Mouse (Mus musculus): ENCODE measurements around the gene Ntrk2. TPM values are rescaled to one million over a fixed set of nuclear protein-coding genes. Genes with fewer than 3 reads are reported as not detected.

The Ntrk2 gene
- polyA plus RNA-seq, 1 experiment: 6.1 TPM

- H3K27ac ChIP-seq (ENCODE audit: insufficient read depth, low read depth, low read length): no peak overlapping the region
- no peak overlapping the region for H3K4me3 ChIP-seq (ENCODE audit: insufficient read depth, low read depth, low read length)
- 92% methylated on average over 5 of the region's 5 CpGs for WGBS
- H3K4me1 ChIP-seq (ENCODE audit: control insufficient read depth, insufficient read depth, low read length): no peaks in the 10 kb centered on the region
- no peaks in the 10 kb centered on the region; the same call in 1 of the 2 replicates for H3K27me3 ChIP-seq (replicated peaks; ENCODE audit: control insufficient read depth, insufficient read depth, low read length)
- TF ChIP-seq POLR2A (IDR thresholded peaks at IDR 0.05; ENCODE audit: low read depth, low read length): no peak
- TF ChIP-seq CTCF (conservative IDR thresholded peaks at IDR 0.05; ENCODE audit: insufficient read depth, insufficient read length, low read depth, low read length): no peak
- H3K36me3 ChIP-seq (ENCODE audit: control insufficient read depth, insufficient read depth, low read length): no peaks in the 10 kb centered on the region
- DNase-seq: no peak
These were observed 76.5 kb downstream of the Ntrk2 start for GRCm38 (mm10) chr13:58882916-58883315.

GRCm38 (mm10) chr13:58886108-58886507 lies 79.7 kb downstream of the Ntrk2 start:
- H3K4me3 ChIP-seq (ENCODE audit: insufficient read depth, low read depth, low read length): no peak overlapping the region
- no peak for DNase-seq
- H3K27ac ChIP-seq (ENCODE audit: insufficient read depth, low read depth, low read length): no peak overlapping the region
- WGBS: 84% methylated on average over 8 of the region's 8 CpGs
- no peaks in the 10 kb centered on the region for H3K4me1 ChIP-seq (ENCODE audit: control insufficient read depth, insufficient read depth, low read length)
- TF ChIP-seq POLR2A (IDR thresholded peaks at IDR 0.05; ENCODE audit: low read depth, low read length) (no peak), CTCF (conservative IDR thresholded peaks at IDR 0.05; ENCODE audit: insufficient read depth, insufficient read length, low read depth, low read length) (no peak)
- H3K27me3 ChIP-seq (replicated peaks; ENCODE audit: control insufficient read depth, insufficient read depth, low read length): no peaks in the 10 kb centered on the region; the same call in 1 of the 2 replicates
- H3K36me3 ChIP-seq (ENCODE audit: control insufficient read depth, insufficient read depth, low read length): no peaks in the 10 kb centered on the region

GRCm38 (mm10) chr13:58896254-58896910 lies 90.0 kb downstream of the Ntrk2 start:
- H3K27ac ChIP-seq (ENCODE audit: insufficient read depth, low read depth, low read length): no peak overlapping the region
- H3K27me3 ChIP-seq (replicated peaks; ENCODE audit: control insufficient read depth, insufficient read depth, low read length): no peaks in the 10 kb centered on the region
- H3K4me3 ChIP-seq (ENCODE audit: insufficient read depth, low read depth, low read length): no peak overlapping the region
- DNase-seq: no peak
- 77% methylated on average over 12 of the region's 12 CpGs for WGBS
- H3K4me1 ChIP-seq (ENCODE audit: control insufficient read depth, insufficient read depth, low read length): no peaks in the 10 kb centered on the region
- TF ChIP-seq POLR2A (IDR thresholded peaks at IDR 0.05; ENCODE audit: low read depth, low read length): no peak
- no peak for TF ChIP-seq CTCF (conservative IDR thresholded peaks at IDR 0.05; ENCODE audit: insufficient read depth, insufficient read length, low read depth, low read length)
- no peaks in the 10 kb centered on the region for H3K36me3 ChIP-seq (ENCODE audit: control insufficient read depth, insufficient read depth, low read length)

- Histone ChIP-seq H3K27me3 (replicated peaks; ENCODE audit: control insufficient read depth, insufficient read depth, low read length) (no peaks in the 10 kb centered on the region), H3K4me1 (ENCODE audit: control insufficient read depth, insufficient read depth, low read length) (no peaks in the 10 kb centered on the region), H3K36me3 (ENCODE audit: control insufficient read depth, insufficient read depth, low read length) (no peaks in the 10 kb centered on the region), H3K4me3 (ENCODE audit: insufficient read depth, low read depth, low read length) (no peak overlapping the region), H3K27ac (ENCODE audit: insufficient read depth, low read depth, low read length) (no peak overlapping the region)
- no peak for DNase-seq
- WGBS: 89% methylated on average over 2 of the region's 2 CpGs
- TF ChIP-seq POLR2A (IDR thresholded peaks at IDR 0.05; ENCODE audit: low read depth, low read length): no peak
- TF ChIP-seq CTCF (conservative IDR thresholded peaks at IDR 0.05; ENCODE audit: insufficient read depth, insufficient read length, low read depth, low read length): no peak
These were observed 93.0 kb downstream of the Ntrk2 start for GRCm38 (mm10) chr13:58899337-58899736.

GRCm38 (mm10) chr13:58902313-58902712 lies 95.9 kb downstream of the Ntrk2 start:
- TF ChIP-seq POLR2A (IDR thresholded peaks at IDR 0.05; ENCODE audit: low read depth, low read length): no peak
- no peak for TF ChIP-seq CTCF (conservative IDR thresholded peaks at IDR 0.05; ENCODE audit: insufficient read depth, insufficient read length, low read depth, low read length)
- Histone ChIP-seq H3K36me3 (ENCODE audit: control insufficient read depth, insufficient read depth, low read length) (no peaks in the 10 kb centered on the region), H3K27ac (ENCODE audit: insufficient read depth, low read depth, low read length) (no peak overlapping the region), H3K27me3 (replicated peaks; ENCODE audit: control insufficient read depth, insufficient read depth, low read length) (no peaks in the 10 kb centered on the region), H3K4me1 (ENCODE audit: control insufficient read depth, insufficient read depth, low read length) (no peaks in the 10 kb centered on the region), H3K4me3 (ENCODE audit: insufficient read depth, low read depth, low read length) (no peak overlapping the region)
- 82% methylated on average over 8 of the region's 8 CpGs for WGBS
- DNase-seq: no peak

- no peaks in the 10 kb centered on the region for H3K36me3 ChIP-seq (ENCODE audit: control insufficient read depth, insufficient read depth, low read length)
These were observed 98.7 kb downstream of the Ntrk2 start for GRCm38 (mm10) chr13:58904742-58905735.

GRCm38 (mm10) chr13:58911936-58912335 lies 105.6 kb downstream of the Ntrk2 start:
- no peak for DNase-seq
- no peak for TF ChIP-seq POLR2A (IDR thresholded peaks at IDR 0.05; ENCODE audit: low read depth, low read length)
- TF ChIP-seq CTCF (conservative IDR thresholded peaks at IDR 0.05; ENCODE audit: insufficient read depth, insufficient read length, low read depth, low read length): no peak
- H3K4me1 ChIP-seq (ENCODE audit: control insufficient read depth, insufficient read depth, low read length): no peaks in the 10 kb centered on the region
- no peak overlapping the region for H3K27ac ChIP-seq (ENCODE audit: insufficient read depth, low read depth, low read length)
- WGBS: 91% methylated on average over 2 of the region's 2 CpGs
- H3K4me3 ChIP-seq (ENCODE audit: insufficient read depth, low read depth, low read length): no peak overlapping the region
- no peaks in the 10 kb centered on the region for H3K27me3 ChIP-seq (replicated peaks; ENCODE audit: control insufficient read depth, insufficient read depth, low read length)
- no peaks in the 10 kb centered on the region for H3K36me3 ChIP-seq (ENCODE audit: control insufficient read depth, insufficient read depth, low read length)

More at GRCm38 (mm10) chr13:58904742-58905735, 98.7 kb downstream of the Ntrk2 start:
- no peak for DNase-seq
- TF ChIP-seq POLR2A (IDR thresholded peaks at IDR 0.05; ENCODE audit: low read depth, low read length) (no peak), CTCF (conservative IDR thresholded peaks at IDR 0.05; ENCODE audit: insufficient read depth, insufficient read length, low read depth, low read length) (no peak)
- Histone ChIP-seq H3K4me3 (ENCODE audit: insufficient read depth, low read depth, low read length) (no peak overlapping the region), H3K4me1 (ENCODE audit: control insufficient read depth, insufficient read depth, low read length) (no peaks in the 10 kb centered on the region), H3K27ac (ENCODE audit: insufficient read depth, low read depth, low read length) (no peak overlapping the region), H3K27me3 (replicated peaks; ENCODE audit: control insufficient read depth, insufficient read depth, low read length) (no peaks in the 10 kb centered on the region)
- WGBS: 66% methylated on average over 13 of the region's 13 CpGs
